In the genomic region with DNA sequence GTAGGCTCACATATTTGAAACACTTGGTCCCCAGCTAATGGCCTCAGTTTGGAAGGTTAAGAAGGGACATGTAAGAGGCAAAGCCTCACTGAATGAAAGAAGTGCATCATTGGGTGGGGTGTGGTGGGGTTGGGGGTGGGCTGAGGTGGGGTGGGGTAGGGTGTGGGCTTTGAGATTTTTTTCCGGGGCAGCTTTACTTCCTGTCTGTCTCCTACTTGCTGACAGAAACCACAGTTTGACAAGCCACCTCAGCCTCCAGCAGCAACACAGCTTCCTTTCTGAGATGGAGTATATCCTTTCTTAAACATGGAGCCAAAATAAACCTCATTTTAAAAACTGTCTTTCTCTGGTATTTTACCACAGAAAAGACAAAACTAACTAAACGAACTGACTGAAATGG, we compare ENCODE assay signal across 22 mouse cellular contexts.
DNase-seq lines count a peak whose midpoint lies in the region; ATAC-seq and TF ChIP-seq lines count a peak whose summit lies in the region.
"Had no signal": no experiment of that assay in that cellular context is flagged by ENCODE, and none has a peak within 500 bp of the region (broad histone marks: within the 10 kb centered on the region; RNA-seq: fewer than 3 reads in every experiment).

No protein-coding gene starts in this region.

- H3K4me1 ChIP-seq in embryonic facial prominence, embryonic 12.5 days, result peaks cover 54% of the 10 kb centered on the region
- H3K4me1 ChIP-seq in embryonic facial prominence, embryonic 10.5 days, result peaks cover 76% of the 10 kb centered on the region
- H3K4me1 ChIP-seq in limb, embryonic 12.5 days (replicated peaks), result peaks cover 71% of the 10 kb centered on the region
- peaks cover 90% of the 10 kb centered on the region for H3K4me1 ChIP-seq in limb, embryonic 10.5 days
- H3K4me1 ChIP-seq in embryonic facial prominence, embryonic 13.5 days, result peaks cover 75% of the 10 kb centered on the region
- peaks cover 50% of the 10 kb centered on the region for H3K4me1 ChIP-seq in limb, embryonic 15.5 days
- no peaks in the 10 kb centered on the region; the same call in 1 of the 2 replicates for H3K4me1 ChIP-seq in lung, adult 2 months (ENCODE audit: control insufficient read depth, insufficient read depth, low read length)
- H3K4me1 ChIP-seq: neural tube, embryonic 15.5 days had no signal

- WGBS in embryonic facial prominence, embryonic 12.5 days, result 50% methylated on average over 2 of the region's 2 CpGs
- 65% methylated on average over 2 of the region's 2 CpGs for WGBS in embryonic facial prominence, embryonic 10.5 days
- 51% methylated on average over 2 of the region's 2 CpGs for WGBS in limb, embryonic 12.5 days
- 60% methylated on average over 2 of the region's 2 CpGs for WGBS in limb, embryonic 10.5 days
- 40% methylated on average over 2 of the region's 2 CpGs for WGBS in embryonic facial prominence, embryonic 13.5 days
- 32% methylated on average over 2 of the region's 2 CpGs for WGBS in limb, embryonic 15.5 days
- 25% methylated on average over 2 of the region's 2 CpGs for WGBS in lung, adult 2 months

- no peak for ATAC-seq in embryonic facial prominence, embryonic 12.5 days (ENCODE audit: insufficient number of reproducible peaks, insufficient read depth, low FRiP score, low TSS enrichment)
- ATAC-seq in limb, embryonic 12.5 days (ENCODE audit: insufficient number of reproducible peaks, insufficient read depth, low FRiP score, low TSS enrichment, low read depth), result no peak
- no peak for ATAC-seq in embryonic facial prominence, embryonic 13.5 days (ENCODE audit: insufficient number of reproducible peaks, insufficient read depth, low FRiP score, low TSS enrichment, low read depth)
- ATAC-seq in limb, embryonic 15.5 days (ENCODE audit: insufficient number of reproducible peaks, low FRiP score, low TSS enrichment, low read depth), result no peak
- ATAC-seq: CD4-positive, CD25-positive, alpha-beta regulatory T cell, adult 4 months had no signal

- TF ChIP-seq POLR2A in lung, adult 2 months (IDR thresholded peaks at IDR 0.05; ENCODE audit: borderline replicate concordance, extremely low read depth, low read depth, low read length), result no peak

- no peak for DNase-seq in embryonic facial prominence, embryonic 10.5 days (ENCODE audit: low spot score)
- DNase-seq in limb, embryonic 10.5 days (ENCODE audit: low spot score), result no peak
- no peak for DNase-seq in lung, adult 2 months
- no peak for DNase-seq in lung, postnatal 25 days (ENCODE audit: low spot score)
- DNase-seq: adrenal gland, postnatal 25 days; cerebellum, adult 11 months; cerebellum, postnatal 25 days; kidney, adult 8-10 months; kidney, postnatal 25 days; liver, embryonic 13.5 days; midbrain, embryonic 14.5 days; thymus, adult 18-20 months had no signal

- H3K9me3 ChIP-seq in embryonic facial prominence, embryonic 12.5 days, result no peaks in the 10 kb centered on the region
- H3K9me3 ChIP-seq in embryonic facial prominence, embryonic 10.5 days, result no peaks in the 10 kb centered on the region
- H3K9me3 ChIP-seq in limb, embryonic 12.5 days, result no peaks in the 10 kb centered on the region
- no peaks in the 10 kb centered on the region for H3K9me3 ChIP-seq in limb, embryonic 10.5 days (replicated peaks)
- no peaks in the 10 kb centered on the region for H3K9me3 ChIP-seq in embryonic facial prominence, embryonic 13.5 days
- no peaks in the 10 kb centered on the region for H3K9me3 ChIP-seq in limb, embryonic 15.5 days
- H3K9me3 ChIP-seq: hindbrain, embryonic 12.5 days; liver, embryonic 13.5 days; lung, embryonic 15.5 days; neural tube, embryonic 15.5 days had no signal

- TF ChIP-seq CTCF in lung, adult 2 months (IDR thresholded peaks at IDR 0.05; ENCODE audit: insufficient read depth, low read length), result no peak

- H3K9ac ChIP-seq in embryonic facial prominence, embryonic 12.5 days, result no peak overlapping the region
- H3K9ac ChIP-seq in limb, embryonic 12.5 days (replicated peaks), result no peak overlapping the region
- H3K9ac ChIP-seq in embryonic facial prominence, embryonic 13.5 days, result no peak overlapping the region
- H3K9ac ChIP-seq in limb, embryonic 15.5 days, result no peak overlapping the region
- H3K9ac ChIP-seq: hindbrain, embryonic 12.5 days; liver, embryonic 13.5 days; lung, embryonic 15.5 days; neural tube, embryonic 15.5 days had no signal

- H3K27ac ChIP-seq in embryonic facial prominence, embryonic 12.5 days, result 0 out of 2 replicates have a peak overlapping the region, but pooled peaks have one; percentile 38
- no peak overlapping the region for H3K27ac ChIP-seq in embryonic facial prominence, embryonic 10.5 days (replicated peaks)
- H3K27ac ChIP-seq in limb, embryonic 12.5 days, result peak overlapping the region; percentile 53; the same call in 1 of the 2 replicates
- H3K27ac ChIP-seq in limb, embryonic 10.5 days, result no peak overlapping the region
- H3K27ac ChIP-seq in embryonic facial prominence, embryonic 13.5 days, result peak overlapping the region; percentile 49; the same call in 1 of the 2 replicates
- peak overlapping the region; percentile 69 for H3K27ac ChIP-seq in limb, embryonic 15.5 days
- H3K27ac ChIP-seq: hindbrain, embryonic 12.5 days; liver, embryonic 13.5 days; lung, embryonic 15.5 days; neural tube, embryonic 15.5 days had no signal

- no peak overlapping the region for H3K4me3 ChIP-seq in embryonic facial prominence, embryonic 12.5 days
- no peak overlapping the region for H3K4me3 ChIP-seq in embryonic facial prominence, embryonic 10.5 days
- H3K4me3 ChIP-seq in limb, embryonic 12.5 days (replicated peaks), result no peak overlapping the region
- no peak overlapping the region for H3K4me3 ChIP-seq in limb, embryonic 10.5 days
- H3K4me3 ChIP-seq in embryonic facial prominence, embryonic 13.5 days, result no peak overlapping the region
- no peak overlapping the region for H3K4me3 ChIP-seq in limb, embryonic 15.5 days
- no peak overlapping the region for H3K4me3 ChIP-seq in lung, adult 2 months (replicated peaks; ENCODE audit: extremely low read depth, low read depth, low read length)
- H3K4me3 ChIP-seq: hindbrain, embryonic 12.5 days; liver, embryonic 13.5 days; lung, embryonic 15.5 days; myocyte; neural tube, embryonic 15.5 days had no signal

- H3K4me2 ChIP-seq in embryonic facial prominence, embryonic 12.5 days (replicated peaks), result no peak overlapping the region
- no peak overlapping the region for H3K4me2 ChIP-seq in limb, embryonic 12.5 days
- H3K4me2 ChIP-seq in embryonic facial prominence, embryonic 13.5 days, result no peak overlapping the region
- H3K4me2 ChIP-seq in limb, embryonic 15.5 days, result no peak overlapping the region
- H3K4me2 ChIP-seq: hindbrain, embryonic 12.5 days; liver, embryonic 13.5 days; lung, embryonic 15.5 days; neural tube, embryonic 15.5 days had no signal

- H3K36me3 ChIP-seq in embryonic facial prominence, embryonic 12.5 days, result no peaks in the 10 kb centered on the region
- H3K36me3 ChIP-seq in embryonic facial prominence, embryonic 10.5 days (replicated peaks), result no peaks in the 10 kb centered on the region
- no peaks in the 10 kb centered on the region for H3K36me3 ChIP-seq in limb, embryonic 12.5 days
- no peaks in the 10 kb centered on the region for H3K36me3 ChIP-seq in limb, embryonic 10.5 days
- H3K36me3 ChIP-seq in embryonic facial prominence, embryonic 13.5 days, result no peaks in the 10 kb centered on the region
- H3K36me3 ChIP-seq in limb, embryonic 15.5 days, result no peaks in the 10 kb centered on the region
- H3K36me3 ChIP-seq: G1E; hindbrain, embryonic 12.5 days; liver, embryonic 13.5 days; lung, embryonic 15.5 days; neural tube, embryonic 15.5 days had no signal

- no peaks in the 10 kb centered on the region for H3K27me3 ChIP-seq in embryonic facial prominence, embryonic 12.5 days
- no peaks in the 10 kb centered on the region; the same call in 1 of the 2 replicates for H3K27me3 ChIP-seq in embryonic facial prominence, embryonic 10.5 days (replicated peaks; ENCODE audit: low read depth, poor library complexity, severe bottlenecking)
- peaks cover 3% of the 10 kb centered on the region; the same call in 1 of the 2 replicates for H3K27me3 ChIP-seq in limb, embryonic 12.5 days
- H3K27me3 ChIP-seq in limb, embryonic 10.5 days (ENCODE audit: low read depth, poor library complexity, severe bottlenecking), result no peaks in the 10 kb centered on the region
- H3K27me3 ChIP-seq in embryonic facial prominence, embryonic 13.5 days, result no peaks in the 10 kb centered on the region
- no peaks in the 10 kb centered on the region for H3K27me3 ChIP-seq in limb, embryonic 15.5 days
- H3K27me3 ChIP-seq: hindbrain, embryonic 12.5 days; liver, embryonic 13.5 days; lung, embryonic 15.5 days had no signal

Comparison
In these comparisons a context has a peak if more than half of its experiments do, and no peak if none do; other contexts are left out.
1. H3K27ac ChIP-seq: peak in embryonic facial prominence, embryonic 12.5 days (single experiment), limb, embryonic 12.5 days (single experiment), embryonic facial prominence, embryonic 13.5 days (single experiment) and limb, embryonic 15.5 days (single experiment); none in embryonic facial prominence, embryonic 10.5 days (single experiment) and limb, embryonic 10.5 days (single experiment).